Mouse (Mus musculus) ovary, postnatal 36 days (tissue): ENCODE measurements around the gene Mcrs1.

ENCODE experiments used
- DNase-seq: peaks from one replicate; pipeline ENCODE4 v3.0.0; 2022; ENCODE audit warnings: low spot score, mixed read lengths

Mcrs1 gene

DNA sequence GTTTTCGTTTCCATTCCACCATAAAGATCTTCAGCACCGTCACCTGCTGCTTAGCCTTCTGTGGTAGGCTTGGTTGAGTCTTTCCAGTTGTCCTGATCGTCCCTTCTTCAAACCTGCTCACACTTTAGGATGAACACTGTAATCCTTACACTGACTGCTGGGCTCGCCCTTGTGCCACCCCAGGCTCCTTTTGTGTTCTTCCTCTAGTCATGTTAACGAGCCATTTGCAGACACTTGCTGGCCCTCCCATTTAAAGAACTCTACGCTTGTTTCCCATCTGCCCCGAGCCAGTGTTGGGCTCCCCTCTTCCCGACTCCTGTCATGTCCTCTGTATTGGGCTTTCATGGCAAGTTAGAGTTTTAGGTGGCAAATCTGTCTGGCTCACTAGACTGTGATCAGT, 45.8 kb downstream of the Mcrs1 start:
- no peak for DNase-seq

DNA sequence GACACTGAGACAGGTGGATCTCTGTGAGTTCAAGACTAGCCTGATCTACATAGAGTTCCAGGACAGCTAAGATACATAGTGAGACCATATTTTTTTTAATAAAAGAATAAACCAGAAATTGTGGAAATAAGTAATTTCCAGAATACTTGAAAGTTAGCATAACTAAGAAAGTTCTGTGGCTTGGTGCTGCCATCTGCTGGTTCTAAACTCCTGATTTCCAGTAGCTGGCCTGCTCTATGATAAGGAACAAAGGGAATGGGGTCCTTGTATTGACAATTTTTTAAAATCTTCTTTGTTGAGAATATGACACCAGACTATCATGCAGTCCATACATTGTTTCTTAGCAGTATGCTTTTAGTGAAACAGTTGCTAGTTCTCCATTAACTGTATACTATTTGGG, 53.0 kb downstream of the Mcrs1 start:
- no peak for DNase-seq

DNA sequence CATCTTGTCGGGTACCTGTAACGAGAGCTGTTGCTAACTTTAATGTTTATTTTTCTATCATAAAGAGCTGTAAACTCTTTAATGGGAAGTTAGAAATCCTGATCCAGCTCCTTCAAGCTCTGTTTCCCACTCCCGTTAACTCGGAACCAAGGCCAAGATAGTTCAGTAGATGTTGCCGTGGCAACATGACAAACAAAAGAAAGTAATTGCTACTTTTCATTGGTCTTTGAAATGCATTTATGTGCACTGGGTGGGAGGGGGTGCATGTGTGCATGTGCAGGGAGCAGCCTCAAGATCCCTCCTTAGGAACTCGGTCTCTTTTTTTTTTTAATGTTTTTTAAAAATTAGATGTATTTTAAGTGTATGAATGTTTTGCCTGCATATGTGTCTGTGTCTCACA, 56.7 kb downstream of the Mcrs1 start:
- DNase-seq, result no peak

DNA sequence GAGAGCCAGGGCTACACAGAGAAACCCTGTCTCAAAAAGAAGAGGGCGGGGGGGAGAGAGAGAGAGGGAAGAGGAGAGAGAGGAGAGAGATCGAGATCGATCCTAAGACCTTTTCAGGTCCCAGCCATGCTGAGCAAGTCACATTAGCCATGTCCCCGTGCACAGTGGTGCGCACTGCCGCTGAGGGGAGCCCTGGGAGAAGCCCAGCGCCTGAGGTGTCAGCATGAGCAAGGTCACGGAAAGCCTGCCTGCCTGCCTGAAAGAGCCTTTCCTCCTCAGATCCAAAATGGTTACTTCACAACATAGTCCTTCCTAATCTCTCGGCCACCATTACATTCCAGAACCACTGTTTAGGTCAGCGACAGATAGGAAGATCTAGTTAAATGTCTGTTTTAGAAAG, 57.4 kb downstream of the Mcrs1 start:
- DNase-seq, result no peak
